Mouse (Mus musculus) intestine, embryonic 14.5 days (tissue): ENCODE data around the gene Slco3a1. TPM values are rescaled to one million over a fixed set of nuclear protein-coding genes. Genes with fewer than 3 reads are reported as not detected.
"Not testable (repeated sequence)": the region's sequence is repeated elsewhere in the genome, so short reads cannot be mapped to it uniquely, and the experiment has no call there.

ENCODE experiments used
- ATAC-seq: fragments of 200-750 bp; cut with Nextera tagmentation; replicated peaks from 2 replicates; pipeline ENCODE4 v1.8.0; 2017; ENCODE audit warnings: low read depth, moderate number of reproducible peaks, moderate TSS enrichment, moderate library complexity; ENCODE audit not compliant: low FRiP score, low TSS enrichment
- DNase-seq: peaks from one replicate; pipeline ENCODE4 v3.0.0-alpha.2; 2018; ENCODE audit warnings: low spot score
- H3K27ac ChIP-seq: fragments of 300-500 bp; sonication (generic); 2 replicates; pipeline ENCODE4 v1.5.1; 2014; ENCODE audit warnings: low read depth, mild to moderate bottlenecking, control low read depth
- H3K27me3 ChIP-seq: fragments of 300-500 bp; sonication (generic); replicated peaks from 2 replicates; pipeline ENCODE4 v1.6.1; 2014; ENCODE audit warnings: low read length, control low read depth; ENCODE audit not compliant: control insufficient read depth, insufficient read depth
- H3K36me3 ChIP-seq: fragments of 300-500 bp; sonication (generic); 2 replicates; pipeline ENCODE4 v1.6.1; 2014; ENCODE audit warnings: low read length, control low read depth; ENCODE audit not compliant: control insufficient read depth, insufficient read depth
- H3K4me1 ChIP-seq: fragments of 300-500 bp; sonication (generic); replicated peaks from 2 replicates; pipeline ENCODE4 v1.6.1; 2014; ENCODE audit warnings: low read length, control low read depth, mixed read lengths; ENCODE audit not compliant: control insufficient read depth, insufficient read depth
- H3K4me2 ChIP-seq: fragments of 300-500 bp; sonication (generic); 2 replicates; pipeline ENCODE4 v1.6.1; 2014; ENCODE audit warnings: low read length
- H3K4me3 ChIP-seq: fragments of 300-500 bp; sonication (generic); 2 replicates; pipeline ENCODE4 v1.5.1; 2014; ENCODE audit warnings: low read depth, low read length, control low read depth, mixed read lengths
- H3K9ac ChIP-seq: fragments of 300-500 bp; sonication (generic); 2 replicates; pipeline ENCODE4 v1.6.1; 2014; ENCODE audit warnings: mild to moderate bottlenecking, low read length
- H3K9me3 ChIP-seq: fragments of 300-500 bp; sonication (generic); 2 replicates; pipeline ENCODE4 v1.6.1; 2016; ENCODE audit warnings: low read length, control low read depth; ENCODE audit not compliant: control insufficient read depth
- WGBS: fragments of 180-500 bp; shearing (Covaris S2); extraction: QIAGEN DNeasy Blood & Tissue Kit; methylation state at CpG from one replicate; pipeline ENCODE4 v1.1.7; 2014; 5-methylcytosine and 5-hydroxymethylcytosine counted together
- polyA plus RNA-seq: library from polyadenylated mRNA; unstranded; fragments of >200 nt; fragmentation: Nextera tagmentation; extraction: Ambion mirVana; gene quantifications from 2 replicates; pipeline ENCODE4 v1.2.1, GENCODE M21; 2014

Slco3a1 gene
- polyA plus RNA-seq, 1 experiment from 2014 or later, result 7.9 TPM

DNA sequence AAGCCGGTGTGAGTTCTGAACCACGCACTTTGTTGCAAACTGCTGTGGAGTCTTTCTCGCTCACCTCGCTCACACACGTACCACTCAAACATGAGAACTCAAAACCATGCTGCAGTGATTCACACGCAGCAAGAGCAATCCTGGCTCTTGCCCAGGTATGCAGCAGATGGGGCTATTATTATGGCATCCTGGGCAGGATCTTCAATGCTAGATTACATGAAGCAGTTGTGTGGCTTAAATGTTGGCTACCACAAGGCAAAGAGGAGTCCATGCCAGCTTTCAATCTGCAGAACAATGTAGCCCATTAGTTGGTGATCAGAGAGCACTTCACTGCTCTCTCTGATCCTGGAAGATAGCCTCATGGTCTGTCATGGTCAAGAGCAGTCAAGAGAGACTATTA is 139.3 kb downstream of the Slco3a1 start:
- H3K4me2 ChIP-seq, result no peak overlapping the region
- DNase-seq, result no peak
- no peaks in the 10 kb centered on the region for H3K27me3 ChIP-seq
- no peak overlapping the region for H3K9ac ChIP-seq
- H3K4me1 ChIP-seq, result 0 out of 2 replicates have a peak, but pooled peaks cover 2% of the 10 kb centered on the region
- no peaks in the 10 kb centered on the region for H3K9me3 ChIP-seq
- H3K27ac ChIP-seq, result no peak overlapping the region
- H3K36me3 ChIP-seq, result no peaks in the 10 kb centered on the region
- 95% methylated on average over 6 of the region's 6 CpGs for WGBS
- H3K4me3 ChIP-seq, result no peak overlapping the region
- ATAC-seq, result no peak

DNA sequence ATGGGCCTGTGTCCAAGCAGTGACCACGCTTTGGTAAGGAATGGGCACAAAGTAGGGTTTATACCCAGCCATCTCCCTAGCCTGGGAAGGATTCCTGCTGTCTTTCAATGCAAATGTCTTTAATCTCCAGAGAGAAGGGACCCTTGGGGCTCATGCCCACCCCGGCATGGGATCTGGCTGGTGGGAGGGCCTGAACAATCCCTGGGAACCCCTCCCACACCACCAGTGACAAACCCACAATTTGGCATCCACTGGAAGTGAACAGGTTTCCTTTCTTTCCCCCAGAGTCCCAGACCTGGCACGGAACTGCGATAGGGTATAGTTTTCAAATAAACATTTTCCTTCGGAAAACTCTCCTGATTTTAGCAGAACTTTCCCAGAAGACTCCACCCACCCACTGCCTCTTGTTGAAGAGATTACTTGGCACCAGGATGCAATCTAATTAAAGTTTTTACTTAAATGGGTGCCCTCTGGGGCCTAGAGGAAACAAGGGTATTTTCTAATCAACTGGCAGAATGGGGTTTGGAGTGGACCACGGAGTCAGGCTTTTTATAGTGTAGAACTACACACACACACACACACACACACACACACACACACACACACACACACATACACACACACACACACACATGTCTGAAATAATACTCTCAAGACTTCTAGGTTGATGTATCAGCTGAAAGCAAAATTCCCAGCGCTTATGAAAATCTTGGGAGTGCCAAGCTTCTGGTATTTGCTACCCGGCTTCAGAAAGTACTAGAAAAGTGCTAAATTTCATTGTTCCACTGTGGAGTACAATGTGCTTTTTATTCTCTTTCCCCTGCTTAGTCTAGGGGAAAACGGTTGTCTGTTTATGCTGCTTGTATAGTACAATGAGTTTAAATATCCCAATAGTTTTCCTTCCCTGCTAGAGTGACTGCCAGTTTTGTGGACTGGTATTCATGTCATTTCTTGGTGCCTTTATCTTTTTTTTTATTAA is 140.6 kb downstream of the Slco3a1 start:
- Histone ChIP-seq H3K27ac (no peak overlapping the region), H3K4me2 (no peak overlapping the region), H3K27me3 (no peaks in the 10 kb centered on the region), H3K4me3 (no peak overlapping the region), H3K4me1 (0 out of 2 replicates have a peak, but pooled peaks cover 2% of the 10 kb centered on the region), H3K36me3 (no peaks in the 10 kb centered on the region), H3K9me3 (no peaks in the 10 kb centered on the region), H3K9ac (no peak overlapping the region)
- no peak for ATAC-seq
- WGBS, result 68% methylated on average over 9 of the region's 9 CpGs
- DNase-seq, result no peak

DNA sequence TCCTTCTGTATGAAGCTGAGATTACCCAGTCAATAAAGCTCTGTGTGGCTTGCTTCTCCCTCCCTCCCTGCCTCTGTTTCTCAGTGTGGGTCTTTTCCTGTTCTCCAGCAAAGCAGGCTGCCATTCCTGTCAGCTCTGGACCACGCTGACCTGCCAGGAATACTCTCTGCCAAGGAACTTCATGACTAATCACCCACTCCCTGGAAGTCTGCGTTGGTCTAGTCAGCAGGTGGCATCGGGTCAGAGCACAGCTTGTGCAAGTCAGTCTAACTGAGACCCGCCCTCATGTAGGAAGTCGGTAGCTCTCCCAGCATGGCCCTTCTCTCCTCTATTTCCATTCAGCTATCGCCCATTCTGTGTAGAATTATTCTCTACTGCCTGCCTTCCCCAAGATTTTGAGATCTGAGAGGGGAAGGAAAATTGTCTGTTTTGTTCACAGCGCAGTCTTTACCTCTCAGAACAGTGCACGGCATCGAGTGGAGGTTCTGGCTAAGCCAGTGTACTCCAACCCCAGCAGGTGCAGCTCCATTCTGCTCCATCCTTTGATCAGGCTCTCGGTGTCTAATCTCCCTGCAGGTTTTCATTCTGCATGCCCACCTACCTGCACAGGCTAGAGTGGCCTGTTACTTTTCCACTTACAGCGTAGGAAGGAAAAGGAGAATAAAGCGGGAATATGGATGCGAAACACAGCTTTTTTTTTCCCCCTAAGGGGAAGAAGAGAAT is 145.8 kb downstream of the Slco3a1 start:
- Histone ChIP-seq H3K4me1 (no peaks in the 10 kb centered on the region), H3K9ac (no peak overlapping the region), H3K27me3 (no peaks in the 10 kb centered on the region), H3K4me3 (no peak overlapping the region), H3K36me3 (no peaks in the 10 kb centered on the region), H3K4me2 (no peak overlapping the region), H3K27ac (no peak overlapping the region), H3K9me3 (no peaks in the 10 kb centered on the region)
- ATAC-seq, result no peak
- 62% methylated on average over 13 of the region's 13 CpGs for WGBS
- DNase-seq, result no peak

DNA sequence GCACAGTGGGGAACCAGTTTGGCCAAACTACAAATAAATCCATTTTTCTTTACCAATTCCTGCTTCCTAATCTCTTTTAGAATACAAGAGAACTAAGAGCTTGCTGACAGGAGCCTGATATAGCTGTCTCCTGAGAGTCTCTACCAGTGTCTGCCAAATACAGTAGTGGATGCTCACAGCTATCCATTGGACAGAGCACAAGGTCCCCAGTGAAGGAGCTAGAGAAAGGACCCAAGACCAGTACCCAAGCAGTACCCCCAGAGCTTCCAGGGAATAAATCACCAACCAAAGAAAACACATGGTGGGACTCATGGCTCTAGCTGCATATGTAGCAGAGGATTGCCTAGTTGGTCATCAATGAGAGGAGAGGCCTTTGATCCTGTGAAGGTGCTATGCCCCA is 146.7 kb downstream of the Slco3a1 start:
- H3K9me3 ChIP-seq, H3K4me3 ChIP-seq, H3K27ac ChIP-seq, DNase-seq, H3K4me2 ChIP-seq, H3K4me1 ChIP-seq, H3K9ac ChIP-seq, ATAC-seq, H3K36me3 ChIP-seq, H3K27me3 ChIP-seq: not testable (repeated sequence)

DNA sequence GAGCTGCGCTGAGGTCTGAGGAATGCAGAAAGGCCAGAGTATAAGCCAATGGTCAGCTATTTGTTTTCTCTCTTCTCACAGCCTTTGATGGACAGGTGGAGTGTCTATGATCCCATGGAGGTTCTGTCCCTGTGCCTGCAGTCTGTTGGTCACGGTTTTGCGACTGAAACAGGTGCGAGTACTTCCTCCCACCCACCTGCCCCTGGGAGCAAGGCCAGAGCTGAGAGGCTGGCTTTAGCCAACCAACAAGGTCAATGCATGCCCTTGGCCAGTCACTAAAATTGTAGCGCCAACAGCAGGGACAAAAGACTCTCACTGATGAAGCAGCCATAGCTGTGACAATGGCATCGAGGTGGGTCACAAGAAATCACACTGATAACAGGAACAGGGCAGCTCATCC is 154.9 kb downstream of the Slco3a1 start:
- WGBS, result 89% methylated on average over 6 of the region's 6 CpGs
- Histone ChIP-seq H3K9me3 (no peaks in the 10 kb centered on the region), H3K4me2 (no peak overlapping the region), H3K4me1 (no peaks in the 10 kb centered on the region), H3K27ac (no peak overlapping the region), H3K27me3 (no peaks in the 10 kb centered on the region), H3K9ac (no peak overlapping the region), H3K36me3 (no peaks in the 10 kb centered on the region), H3K4me3 (no peak overlapping the region)
- no peak for DNase-seq
- no peak for ATAC-seq

DNA sequence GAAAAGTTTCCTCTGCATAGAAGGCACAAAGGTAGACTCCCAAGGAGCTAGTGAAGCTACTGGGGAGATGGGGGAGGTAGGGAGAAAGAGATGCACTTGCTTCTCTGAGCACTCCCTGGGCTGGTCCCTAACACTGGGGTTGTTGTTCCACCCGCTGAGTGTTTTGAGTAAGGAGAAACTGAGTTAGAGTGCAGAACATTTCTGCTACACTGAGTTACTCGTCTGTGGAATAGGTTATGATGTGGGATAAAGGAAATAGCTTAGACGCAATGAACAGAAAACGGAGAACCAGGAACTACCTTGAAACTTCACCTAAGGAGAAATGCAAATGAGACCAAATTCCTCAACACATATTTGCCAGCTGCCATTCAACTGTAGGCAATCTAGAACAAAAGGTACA is 155.4 kb downstream of the Slco3a1 start:
- H3K4me3 ChIP-seq, result no peak overlapping the region
- H3K4me2 ChIP-seq, result no peak overlapping the region
- 94% methylated on average over 4 of the region's 4 CpGs for WGBS
- DNase-seq (no peak), ATAC-seq (no peak)
- H3K9me3 ChIP-seq, result no peaks in the 10 kb centered on the region
- no peaks in the 10 kb centered on the region for H3K36me3 ChIP-seq
- no peak overlapping the region for H3K9ac ChIP-seq
- no peak overlapping the region for H3K27ac ChIP-seq
- no peaks in the 10 kb centered on the region for H3K4me1 ChIP-seq
- no peaks in the 10 kb centered on the region for H3K27me3 ChIP-seq

DNA sequence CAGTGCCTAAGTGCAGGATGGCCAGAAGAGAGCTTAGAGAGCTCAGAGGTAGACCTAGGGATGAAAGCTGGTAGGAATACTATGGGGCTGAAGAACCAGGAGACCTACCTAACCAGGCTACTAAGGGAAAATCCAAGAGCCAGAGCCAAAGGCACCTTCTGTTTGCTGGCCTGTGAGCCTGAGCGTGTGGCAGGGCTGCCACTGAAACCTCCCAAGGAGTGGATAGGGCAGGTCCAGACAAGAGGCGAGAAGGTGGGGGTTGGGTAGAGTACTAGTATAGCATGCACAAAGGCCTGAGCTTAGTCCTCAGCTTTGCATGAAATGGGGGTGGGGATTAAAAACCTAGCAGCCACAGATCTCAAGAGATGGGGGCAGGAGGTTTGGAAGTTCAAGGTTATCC is 156.3 kb downstream of the Slco3a1 start:
- WGBS, result 73% methylated on average over 2 of the region's 2 CpGs
- no peak for ATAC-seq
- no peaks in the 10 kb centered on the region for H3K36me3 ChIP-seq
- no peak overlapping the region for H3K4me3 ChIP-seq
- no peak for DNase-seq
- H3K9ac ChIP-seq, result no peak overlapping the region
- no peaks in the 10 kb centered on the region for H3K27me3 ChIP-seq
- no peaks in the 10 kb centered on the region for H3K4me1 ChIP-seq
- no peak overlapping the region for H3K27ac ChIP-seq
- H3K9me3 ChIP-seq, result no peaks in the 10 kb centered on the region
- H3K4me2 ChIP-seq, result no peak overlapping the region

DNA sequence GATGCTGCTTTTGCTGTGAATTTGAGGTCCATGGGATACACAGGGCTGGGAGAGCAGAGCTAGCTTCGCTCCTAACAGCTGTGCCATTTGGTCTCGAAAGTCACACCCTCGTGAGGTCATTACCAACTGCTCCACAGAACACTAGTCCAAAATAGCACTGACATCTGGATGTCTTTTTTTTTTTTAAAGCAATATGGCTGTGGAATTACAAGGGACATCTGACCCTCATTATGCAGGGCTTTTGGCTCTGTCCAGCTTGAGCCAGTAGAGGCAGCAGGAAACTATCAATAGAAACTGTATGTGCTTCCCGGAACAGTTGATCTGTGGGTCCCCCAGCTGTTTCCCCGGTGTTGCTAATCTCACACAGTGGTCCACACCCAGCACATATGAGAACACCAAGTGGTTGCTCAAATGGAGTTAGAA is 163.1 kb downstream of the Slco3a1 start:
- Histone ChIP-seq H3K27me3 (no peaks in the 10 kb centered on the region), H3K9me3 (no peaks in the 10 kb centered on the region), H3K4me1 (no peaks in the 10 kb centered on the region; the same call in 1 of the 2 replicates), H3K4me3 (no peak overlapping the region), H3K9ac (no peak overlapping the region), H3K4me2 (no peak overlapping the region), H3K36me3 (no peaks in the 10 kb centered on the region), H3K27ac (no peak overlapping the region)
- 66% methylated on average over 5 of the region's 5 CpGs for WGBS
- no peak for DNase-seq
- ATAC-seq, result no peak
